Mouse (Mus musculus) liver, embryonic 12.5 days (tissue): ENCODE measurements around the gene Lix1. TPM values are rescaled to one million over a fixed set of nuclear protein-coding genes. Genes with fewer than 3 reads are reported as not detected.

ENCODE experiments used
- ATAC-seq: fragments of 200-750 bp; cut with Nextera tagmentation; 2 replicates; pipeline ENCODE4 v1.8.0; 2017; ENCODE audit warnings: moderate number of reproducible peaks, mild to moderate bottlenecking, moderate library complexity
- H3K27ac ChIP-seq: fragments of 300-500 bp; sonication (generic); 2 replicates; pipeline ENCODE4 v1.5.1; 2016; ENCODE audit warnings: mild to moderate bottlenecking
- H3K27me3 ChIP-seq: fragments of 300-500 bp; sonication (generic); replicated peaks from 2 replicates; pipeline ENCODE4 v1.6.1; 2016; ENCODE audit warnings: mild to moderate bottlenecking, moderate library complexity
- H3K36me3 ChIP-seq: fragments of 300-500 bp; sonication (generic); 2 replicates; pipeline ENCODE4 v1.6.1; 2016; ENCODE audit warnings: mild to moderate bottlenecking, moderate library complexity
- H3K4me1 ChIP-seq: fragments of 300-500 bp; sonication (generic); 2 replicates; pipeline ENCODE4 v1.6.1; 2016
- H3K4me2 ChIP-seq: fragments of 300-500 bp; sonication (generic); 2 replicates; pipeline ENCODE4 v1.6.1; 2016; ENCODE audit warnings: mild to moderate bottlenecking, moderate library complexity
- H3K4me3 ChIP-seq: fragments of 300-500 bp; sonication (generic); 2 replicates; pipeline ENCODE4 v1.5.1; 2016; ENCODE audit warnings: mild to moderate bottlenecking, moderate library complexity
- H3K9ac ChIP-seq: fragments of 300-500 bp; sonication (generic); 2 replicates; pipeline ENCODE4 v1.6.1; 2016; ENCODE audit warnings: mild to moderate bottlenecking, moderate library complexity
- H3K9me3 ChIP-seq: fragments of 300-500 bp; sonication (generic); replicated peaks from 2 replicates; pipeline ENCODE4 v1.6.1; 2016; ENCODE audit warnings: mild to moderate bottlenecking, moderate library complexity
- WGBS: fragments of 180-500 bp; shearing (Covaris S2); methylation state at CpG from one replicate; pipeline ENCODE4 v1.1.7; 2016; ENCODE audit not compliant: insufficient replicate concordance; 5-methylcytosine and 5-hydroxymethylcytosine counted together
- polyA plus RNA-seq: library from polyadenylated mRNA; unstranded; fragments of >200 nt; fragmentation: Nextera tagmentation; extraction: Ambion mirVana; gene quantifications from 2 replicates; pipeline ENCODE4 v1.2.1, GENCODE M21; 2016

Lix1 gene
- 0.49 and 0.60 TPM in 2 replicates for polyA plus RNA-seq

- WGBS, result 29% methylated on average over 6 of the region's 6 CpGs
- no peak for ATAC-seq
- Histone ChIP-seq H3K36me3 (no peaks in the 10 kb centered on the region), H3K9ac (no peak within 1 kb of the TSS), H3K9me3 (no peaks in the 10 kb centered on the region), H3K4me2 (no peak within 1 kb of the TSS), H3K27ac (no peak within 1 kb of the TSS), H3K27me3 (no peaks in the 10 kb centered on the region), H3K4me3 (no peak within 1 kb of the TSS), H3K4me1 (no peaks in the 10 kb centered on the region; the same call in 1 of the 2 replicates)
Observed at GRCm38 (mm10) chr17:17402222-17403004, at the start of gene Lix1. TSS of gene Lix1 (plus strand) at chr17:17402672.

- H3K4me2 ChIP-seq, result peak overlapping the region; percentile 76
- no peaks in the 10 kb centered on the region for H3K27me3 ChIP-seq
- peak; percentile 1 for ATAC-seq
- 5% methylated on average over 6 of the region's 6 CpGs for WGBS
- H3K9me3 ChIP-seq, result no peaks in the 10 kb centered on the region
- H3K4me3 ChIP-seq, result peak overlapping the region; percentile 77
- peaks cover 13% of the 10 kb centered on the region for H3K36me3 ChIP-seq
- H3K27ac ChIP-seq, result peak overlapping the region; percentile 81
- peaks cover 26% of the 10 kb centered on the region for H3K4me1 ChIP-seq
- H3K9ac ChIP-seq, result peak overlapping the region; percentile 66
Observed at GRCm38 (mm10) chr17:17373550-17373917, 28.9 kb upstream of the Lix1 start.

DNA sequence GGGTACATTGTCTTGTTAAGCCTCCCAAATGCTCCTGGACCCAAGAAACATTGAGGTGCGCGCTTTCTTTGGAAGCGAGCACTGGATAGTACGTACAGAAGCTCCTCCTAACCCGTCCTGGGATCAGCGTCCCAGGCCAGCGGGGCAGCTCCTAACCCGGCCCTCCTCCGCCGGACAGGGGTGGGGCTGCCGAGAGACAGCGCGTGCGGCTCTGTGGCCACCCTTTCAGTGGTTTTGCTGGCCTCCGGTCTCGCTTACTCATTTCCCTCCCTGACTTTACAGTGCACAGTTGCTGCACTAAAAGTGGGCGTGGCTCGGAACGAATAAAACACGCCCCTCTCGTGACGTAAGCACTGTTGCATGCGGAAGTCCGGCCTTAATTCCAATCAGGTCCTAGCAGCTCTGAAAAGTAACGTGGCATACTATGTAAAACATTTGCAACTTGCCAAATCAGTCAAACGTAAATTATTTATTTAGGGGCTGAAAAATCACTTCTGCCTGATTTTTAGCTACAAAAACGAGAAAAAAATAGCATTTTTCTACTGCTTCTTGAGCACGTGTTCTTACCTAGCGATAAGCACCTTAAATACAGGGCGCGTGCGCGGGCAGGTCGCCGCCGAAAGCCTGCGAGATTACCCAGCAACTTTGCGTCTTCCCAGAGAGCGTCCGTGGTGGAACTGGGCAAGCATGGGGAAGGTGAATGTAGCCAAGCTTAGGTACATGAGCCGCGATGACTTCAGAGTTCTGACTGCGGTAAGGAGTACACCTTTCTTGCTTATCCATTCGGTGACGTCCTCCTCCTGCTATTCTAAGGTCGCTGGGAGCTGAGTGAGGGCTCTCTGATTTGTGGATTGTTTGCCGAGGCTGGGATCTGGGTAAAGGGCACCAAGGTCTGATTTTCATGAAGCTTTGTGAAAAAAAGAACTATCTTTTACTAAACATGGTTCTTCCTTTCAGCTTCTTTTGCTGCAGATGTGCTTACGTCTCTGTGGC lies 28.3 kb upstream of the Lix1 start, which contains the start of gene Riok2:
Gene Riok2, plus strand, starts transcription at position 392 of the 993 bp plus-strand sequence.
- peak within 1 kb of the TSS; percentile 77 for H3K9ac ChIP-seq
- H3K4me2 ChIP-seq, result peak within 1 kb of the TSS; percentile 76
- no peaks in the 10 kb centered on the region for H3K27me3 ChIP-seq
- H3K4me1 ChIP-seq, result peaks cover 26% of the 10 kb centered on the region
- under 1% methylated on average over 48 of the region's 48 CpGs for WGBS
- no peaks in the 10 kb centered on the region for H3K9me3 ChIP-seq
- H3K4me3 ChIP-seq, result peak within 1 kb of the TSS; percentile 77
- peaks cover 18% of the 10 kb centered on the region for H3K36me3 ChIP-seq
- H3K27ac ChIP-seq, result peak within 1 kb of the TSS; percentile 81
- ATAC-seq, result peak; percentile 97

GRCm38 (mm10) chr17:17375581-17375980 lies 26.9 kb upstream of the Lix1 start:
- Histone ChIP-seq H3K27ac (no peak overlapping the region), H3K9me3 (no peaks in the 10 kb centered on the region), H3K27me3 (no peaks in the 10 kb centered on the region), H3K4me1 (peaks cover 26% of the 10 kb centered on the region), H3K36me3 (peaks cover 23% of the 10 kb centered on the region), H3K4me2 (peak overlapping the region; percentile 76), H3K9ac (peak overlapping the region; percentile 77), H3K4me3 (peak overlapping the region; percentile 77)
- no peak for ATAC-seq
- 63% methylated on average over 3 of the region's 3 CpGs for WGBS

GRCm38 (mm10) chr17:17383703-17384102 lies 18.8 kb upstream of the Lix1 start:
- Histone ChIP-seq H3K4me1 (no peaks in the 10 kb centered on the region), H3K36me3 (peaks cover 72% of the 10 kb centered on the region), H3K4me2 (no peak overlapping the region), H3K9me3 (no peaks in the 10 kb centered on the region), H3K4me3 (no peak overlapping the region), H3K9ac (no peak overlapping the region), H3K27ac (no peak overlapping the region), H3K27me3 (no peaks in the 10 kb centered on the region)
- WGBS, result 83% methylated on average over 4 of the region's 4 CpGs
- no peak for ATAC-seq

DNA sequence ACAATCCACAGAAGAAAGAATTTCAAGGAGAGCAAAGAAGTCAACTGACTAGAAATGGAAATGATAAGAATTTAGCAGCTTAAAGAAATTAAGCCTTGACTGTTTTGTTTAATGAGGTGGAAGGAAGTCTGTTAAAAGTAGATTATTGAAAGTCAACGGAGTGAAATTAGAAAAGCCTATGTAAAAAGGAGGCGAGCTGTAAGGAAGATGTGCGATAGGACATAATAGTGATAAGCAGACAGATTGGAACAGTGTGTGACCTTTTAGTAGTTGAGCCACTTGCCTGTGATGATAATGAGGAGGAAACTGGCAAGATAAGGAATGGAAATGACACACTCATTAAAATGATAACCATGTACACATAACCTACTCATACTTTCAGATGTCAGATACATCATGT lies 18.0 kb upstream of the Lix1 start:
- no peak overlapping the region for H3K4me2 ChIP-seq
- WGBS, result 71% methylated on average over 3 of the region's 3 CpGs
- no peaks in the 10 kb centered on the region for H3K27me3 ChIP-seq
- H3K9me3 ChIP-seq, result no peaks in the 10 kb centered on the region
- no peak overlapping the region for H3K27ac ChIP-seq
- no peak for ATAC-seq
- H3K4me3 ChIP-seq, result no peak overlapping the region
- no peak overlapping the region for H3K9ac ChIP-seq
- H3K4me1 ChIP-seq, result no peaks in the 10 kb centered on the region
- peaks cover 76% of the 10 kb centered on the region for H3K36me3 ChIP-seq

- H3K27ac ChIP-seq, result no peak overlapping the region
- H3K9me3 ChIP-seq, result no peaks in the 10 kb centered on the region
- 73% methylated on average over 2 of the region's 2 CpGs for WGBS
- no peak for ATAC-seq
- H3K4me2 ChIP-seq, result no peak overlapping the region
- no peaks in the 10 kb centered on the region for H3K4me1 ChIP-seq
- H3K36me3 ChIP-seq, result peaks cover 76% of the 10 kb centered on the region
- no peaks in the 10 kb centered on the region for H3K27me3 ChIP-seq
- H3K4me3 ChIP-seq, result no peak overlapping the region
- no peak overlapping the region for H3K9ac ChIP-seq
Observed at GRCm38 (mm10) chr17:17386117-17386516, 16.4 kb upstream of the Lix1 start.

DNA sequence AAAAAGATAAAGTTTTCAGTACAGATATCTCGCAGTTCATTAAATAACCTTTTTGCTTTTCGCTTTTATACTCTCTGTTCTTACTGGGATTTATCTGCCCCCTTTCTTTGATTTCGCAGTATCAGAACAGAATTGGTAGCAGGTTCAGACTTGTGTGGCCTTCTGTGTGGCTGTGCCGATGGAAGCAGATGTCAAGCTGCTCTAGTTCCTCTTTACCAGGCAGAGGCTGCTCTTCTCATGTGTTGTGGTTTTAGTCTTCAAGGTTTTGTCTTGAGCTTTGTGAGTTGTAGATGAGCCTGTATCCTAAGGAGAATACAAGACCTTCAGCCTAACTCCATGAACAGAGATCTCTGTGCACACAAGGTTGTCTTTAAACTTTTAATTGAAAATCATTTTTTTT lies 10.6 kb upstream of the Lix1 start:
- H3K4me1 ChIP-seq, result no peaks in the 10 kb centered on the region
- no peak overlapping the region for H3K4me2 ChIP-seq
- WGBS, result 72% methylated on average over 4 of the region's 4 CpGs
- peaks cover 61% of the 10 kb centered on the region for H3K36me3 ChIP-seq
- H3K27ac ChIP-seq, result no peak overlapping the region
- no peaks in the 10 kb centered on the region for H3K27me3 ChIP-seq
- no peak overlapping the region for H3K4me3 ChIP-seq
- H3K9me3 ChIP-seq, result no peaks in the 10 kb centered on the region
- H3K9ac ChIP-seq, result no peak overlapping the region
- no peak for ATAC-seq

DNA sequence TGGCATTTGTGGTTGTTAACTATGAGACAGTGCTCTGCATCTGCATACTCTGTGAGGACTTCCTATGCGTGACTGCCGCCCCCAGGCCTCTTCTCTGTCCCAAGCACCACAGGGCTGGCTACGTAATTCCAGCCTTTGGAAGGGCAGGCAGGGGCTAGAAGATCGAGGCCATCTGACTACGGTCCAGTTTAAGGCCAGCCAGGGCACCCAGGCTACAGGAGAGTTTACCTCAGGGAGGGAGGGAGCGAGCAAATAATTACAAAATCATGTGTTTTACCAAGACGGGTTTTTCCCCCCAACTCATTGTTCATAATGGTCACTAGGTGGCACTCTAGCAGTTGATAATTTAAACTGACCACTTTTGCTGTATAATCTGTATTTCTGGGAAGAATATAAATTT lies 9.6 kb upstream of the Lix1 start:
- peaks cover 54% of the 10 kb centered on the region for H3K36me3 ChIP-seq
- peak; percentile 46; the same call in 1 of the 2 replicates for ATAC-seq
- WGBS, result 58% methylated on average over 7 of the region's 7 CpGs

DNA sequence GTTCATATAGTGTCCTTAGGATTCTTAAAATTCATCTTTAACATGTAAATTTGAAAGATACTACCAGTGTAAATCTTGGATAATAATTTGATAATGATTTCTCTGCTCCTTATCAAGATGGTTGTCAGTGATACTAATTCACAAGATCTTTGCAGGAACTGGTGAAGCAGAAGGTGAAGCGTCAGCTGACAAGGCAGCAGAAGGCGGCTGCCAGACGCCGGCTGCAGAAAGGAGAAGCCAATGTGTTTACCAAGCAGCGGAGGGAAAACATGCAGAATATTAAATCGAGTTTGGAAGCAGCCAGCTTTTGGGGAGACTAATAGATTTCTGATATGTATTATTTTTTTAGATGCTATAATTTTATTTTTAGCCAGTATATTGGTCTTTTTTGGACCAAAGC lies 9.2 kb upstream of the Lix1 start:
- 86% methylated on average over 6 of the region's 6 CpGs for WGBS
- Histone ChIP-seq H3K4me3 (no peak overlapping the region), H3K36me3 (peaks cover 53% of the 10 kb centered on the region), H3K4me2 (no peak overlapping the region), H3K27ac (no peak overlapping the region), H3K4me1 (no peaks in the 10 kb centered on the region; the same call in 1 of the 2 replicates), H3K9me3 (no peaks in the 10 kb centered on the region), H3K27me3 (no peaks in the 10 kb centered on the region), H3K9ac (no peak overlapping the region)
- no peak for ATAC-seq

More for the DNA sequence above, 9.6 kb upstream of the Lix1 start:
- H3K9ac ChIP-seq, result no peak overlapping the region
- no peaks in the 10 kb centered on the region for H3K27me3 ChIP-seq
- no peak overlapping the region for H3K4me2 ChIP-seq
- H3K4me3 ChIP-seq, result no peak overlapping the region
- no peak overlapping the region for H3K27ac ChIP-seq
- no peaks in the 10 kb centered on the region for H3K9me3 ChIP-seq
- H3K4me1 ChIP-seq, result no peaks in the 10 kb centered on the region

DNA sequence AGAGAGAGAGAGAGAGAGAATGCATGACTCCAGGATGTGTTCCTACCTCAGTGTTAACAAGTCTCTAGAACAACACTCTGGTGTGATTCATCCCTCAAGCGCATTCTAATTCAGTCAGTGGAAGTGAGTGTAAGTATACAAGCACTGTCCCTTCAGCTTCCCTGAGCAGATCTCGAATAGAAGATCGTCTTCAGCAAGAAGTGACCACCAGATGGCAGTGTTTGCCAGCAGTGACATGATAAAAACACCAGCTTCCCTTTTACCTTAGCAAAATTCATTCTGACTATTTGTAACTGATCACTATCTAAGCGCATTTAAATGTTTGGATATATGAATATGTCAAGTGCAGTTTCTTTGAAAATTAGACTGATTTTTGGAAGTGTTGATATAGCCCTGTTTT lies 8.1 kb upstream of the Lix1 start:
- no peaks in the 10 kb centered on the region for H3K27me3 ChIP-seq
- peaks cover 43% of the 10 kb centered on the region for H3K36me3 ChIP-seq
- H3K9me3 ChIP-seq, result no peaks in the 10 kb centered on the region
- no peak overlapping the region for H3K27ac ChIP-seq
- ATAC-seq, result no peak
- no peak overlapping the region for H3K9ac ChIP-seq
- WGBS, result 40% methylated on average over 4 of the region's 4 CpGs
- H3K4me2 ChIP-seq, result no peak overlapping the region
- H3K4me3 ChIP-seq, result no peak overlapping the region
- H3K4me1 ChIP-seq, result no peaks in the 10 kb centered on the region; the same call in 1 of the 2 replicates

- no peak for ATAC-seq
- H3K27me3 ChIP-seq, result no peaks in the 10 kb centered on the region
- H3K4me3 ChIP-seq, result no peak overlapping the region
- H3K27ac ChIP-seq, result no peak overlapping the region
- peaks cover 26% of the 10 kb centered on the region for H3K36me3 ChIP-seq
- H3K4me1 ChIP-seq, result no peaks in the 10 kb centered on the region; the same call in 1 of the 2 replicates
- 39% methylated on average over 1 of the region's 1 CpGs for WGBS
- H3K9ac ChIP-seq, result no peak overlapping the region
- no peak overlapping the region for H3K4me2 ChIP-seq
- no peaks in the 10 kb centered on the region for H3K9me3 ChIP-seq
Observed at GRCm38 (mm10) chr17:17396869-17397268, 5.6 kb upstream of the Lix1 start.
